Mouse (Mus musculus): ENCODE measurements around the gene Parp6.

DNA sequence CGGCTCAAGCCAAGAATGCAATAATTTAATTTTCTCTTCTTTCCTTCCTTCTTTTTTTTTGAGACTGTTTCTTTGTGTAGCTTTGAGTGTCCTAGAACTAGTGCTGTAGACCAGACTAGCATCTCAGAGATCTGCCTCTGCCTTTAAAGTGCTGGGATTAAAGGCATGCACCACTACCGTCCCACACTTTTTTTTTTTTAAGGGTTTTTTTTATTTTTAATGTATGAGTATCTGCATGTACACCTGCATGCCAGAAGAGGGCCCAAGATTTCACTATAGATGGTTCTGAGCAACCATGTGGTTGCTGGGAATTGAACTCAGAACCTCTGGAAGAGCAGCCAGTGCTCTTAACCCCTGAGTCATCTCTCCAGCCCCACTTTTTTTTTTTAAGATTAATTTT, 1.3 kb upstream of the Parp6 start:
- TF ChIP-seq CTCF (IDR thresholded peaks at IDR 0.05; ENCODE audit: low read depth, low read length), result no peak
- no peak for TF ChIP-seq POLR2A (IDR thresholded peaks at IDR 0.05; ENCODE audit: insufficient read depth, low read length)

Measured in ES-Bruce4 (cell line).